In the genomic region with DNA sequence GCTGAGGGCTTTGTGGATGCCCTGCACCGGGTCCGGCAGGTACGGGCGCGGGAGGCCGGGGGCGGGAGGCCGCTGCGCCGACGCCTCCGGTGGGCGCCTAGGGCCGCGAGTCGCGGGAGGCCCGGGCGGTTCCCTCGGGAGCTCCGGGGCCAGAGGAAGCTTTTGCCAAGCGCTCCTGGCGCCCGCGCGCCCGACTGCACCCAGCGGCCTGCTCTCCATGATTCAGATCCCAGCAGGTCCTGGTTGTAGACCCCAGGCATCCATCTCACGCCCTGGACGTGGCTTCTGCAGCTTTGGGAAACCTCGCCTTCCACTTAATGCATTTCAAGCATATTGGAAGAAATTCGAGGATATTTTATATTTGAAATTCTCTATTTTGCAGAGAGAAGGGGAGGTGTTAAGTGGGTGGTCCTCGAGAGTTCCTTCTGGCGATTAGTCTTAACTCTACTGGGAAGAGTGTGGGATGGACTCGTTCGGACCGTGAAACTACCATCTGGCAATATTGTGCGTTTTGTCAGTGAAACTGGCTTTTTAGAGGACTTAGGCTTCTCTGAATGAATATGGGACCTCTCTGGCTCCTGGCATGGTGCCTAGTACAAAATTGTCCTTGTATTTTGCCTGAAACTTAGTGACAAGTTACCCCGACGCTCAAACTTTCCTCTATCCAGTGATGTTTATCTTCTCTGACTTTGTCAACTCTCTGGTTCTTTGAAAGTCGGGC, we compare ENCODE assay signal across 8 mouse cellular contexts. TPM values are rescaled to one million over a fixed set of nuclear protein-coding genes. Genes with fewer than 3 reads are reported as not detected.
DNase-seq lines count a peak whose midpoint lies in the region; ATAC-seq and TF ChIP-seq lines count a peak whose summit lies in the region.

No protein-coding gene starts in this region.

- WGBS in cerebellum, adult 2 months: 3% methylated on average over 30 of the region's 41 CpGs
- 3% methylated on average over 41 of the region's 41 CpGs for WGBS in forebrain, embryonic 14.5 days
- WGBS in limb, embryonic 12.5 days: 2% methylated on average over 41 of the region's 41 CpGs
- 4% methylated on average over 41 of the region's 41 CpGs for WGBS in neural tube, embryonic 12.5 days

- TF ChIP-seq CTCF in cerebellum, adult 2 months (IDR thresholded peaks at IDR 0.05; ENCODE audit: borderline replicate concordance, insufficient read depth, low read depth, low read length): no peak

- H3K4me2 ChIP-seq in forebrain, embryonic 14.5 days (ENCODE audit: low read length): peak overlapping the region; percentile 72
- peak overlapping the region; percentile 86 for H3K4me2 ChIP-seq in limb, embryonic 12.5 days
- H3K4me2 ChIP-seq in neural tube, embryonic 12.5 days (replicated peaks): peak overlapping the region; percentile 85

- H3K4me3 ChIP-seq in cerebellum, adult 2 months (replicated peaks; ENCODE audit: insufficient read depth, low read depth, low read length): peak overlapping the region; percentile 65
- H3K4me3 ChIP-seq in forebrain, embryonic 14.5 days (ENCODE audit: low read depth, low read length): peak overlapping the region; percentile 90
- peak overlapping the region; percentile 100 for H3K4me3 ChIP-seq in limb, embryonic 12.5 days (replicated peaks)
- H3K4me3 ChIP-seq in neural tube, embryonic 12.5 days: peak overlapping the region; percentile 95

- H3K27ac ChIP-seq in cerebellum, adult 2 months (ENCODE audit: insufficient read depth, low read length): 0 out of 2 replicates have a peak overlapping the region, but pooled peaks have one; percentile 9
- H3K27ac ChIP-seq in forebrain, embryonic 14.5 days (ENCODE audit: low read depth, low read length): peak overlapping the region; percentile 76
- peak overlapping the region; percentile 89 for H3K27ac ChIP-seq in limb, embryonic 12.5 days
- H3K27ac ChIP-seq in neural tube, embryonic 12.5 days: peak overlapping the region; percentile 81

- H3K27me3 ChIP-seq in cerebellum, adult 2 months (ENCODE audit: control insufficient read depth, insufficient read depth, low read length): no peaks in the 10 kb centered on the region
- 0 out of 2 replicates have a peak, but pooled peaks cover 3% of the 10 kb centered on the region for H3K27me3 ChIP-seq in forebrain, embryonic 14.5 days (replicated peaks; ENCODE audit: control insufficient read depth, insufficient read depth, low read length)
- H3K27me3 ChIP-seq in limb, embryonic 12.5 days: no peaks in the 10 kb centered on the region
- H3K27me3 ChIP-seq in neural tube, embryonic 12.5 days (replicated peaks): peaks cover 4% of the 10 kb centered on the region; the same call in 1 of the 2 replicates

- H3K9ac ChIP-seq in forebrain, embryonic 14.5 days (ENCODE audit: low read length): peak overlapping the region; percentile 87
- H3K9ac ChIP-seq in limb, embryonic 12.5 days (replicated peaks): peak overlapping the region; percentile 99
- H3K9ac ChIP-seq in neural tube, embryonic 12.5 days: peak overlapping the region; percentile 95

- no peak for ATAC-seq in cerebellum, adult (ENCODE audit: insufficient number of reproducible peaks, low FRiP score, low TSS enrichment)
- ATAC-seq in forebrain, embryonic 14.5 days: no peak
- no peak; the same call in none of the 2 replicates for ATAC-seq in limb, embryonic 12.5 days (ENCODE audit: insufficient number of reproducible peaks, insufficient read depth, low FRiP score, low TSS enrichment, low read depth)
- ATAC-seq in neural tube, embryonic 12.5 days (ENCODE audit: low FRiP score, low read depth): peak; percentile 34; the same call in 1 of the 2 replicates

- H3K4me1 ChIP-seq in cerebellum, adult 2 months (ENCODE audit: control insufficient read depth, insufficient read depth, low read length): no peaks in the 10 kb centered on the region; the same call in 1 of the 2 replicates
- peaks cover 14% of the 10 kb centered on the region for H3K4me1 ChIP-seq in forebrain, embryonic 14.5 days (ENCODE audit: control insufficient read depth, insufficient read depth, low read length)
- H3K4me1 ChIP-seq in limb, embryonic 12.5 days (replicated peaks): peaks cover 19% of the 10 kb centered on the region
- peaks cover 18% of the 10 kb centered on the region for H3K4me1 ChIP-seq in neural tube, embryonic 12.5 days

- no peak for TF ChIP-seq POLR2A in cerebellum, adult 2 months (IDR thresholded peaks at IDR 0.05; ENCODE audit: borderline replicate concordance, insufficient read depth, low read length)

- H3K9me3 ChIP-seq in forebrain, embryonic 14.5 days (replicated peaks; ENCODE audit: control insufficient read depth, low read length): no peaks in the 10 kb centered on the region
- H3K9me3 ChIP-seq in limb, embryonic 12.5 days: no peaks in the 10 kb centered on the region
- no peaks in the 10 kb centered on the region; the same call in 1 of the 2 replicates for H3K9me3 ChIP-seq in neural tube, embryonic 12.5 days

- peaks cover 3% of the 10 kb centered on the region; the same call in 1 of the 2 replicates for H3K36me3 ChIP-seq in forebrain, embryonic 14.5 days (ENCODE audit: control insufficient read depth, insufficient read depth, low read length)
- H3K36me3 ChIP-seq in limb, embryonic 12.5 days: peaks cover 20% of the 10 kb centered on the region; the same call in 1 of the 2 replicates
- peaks cover 7% of the 10 kb centered on the region; the same call in 1 of the 2 replicates for H3K36me3 ChIP-seq in neural tube, embryonic 12.5 days

- DNase-seq in cerebellum, adult 2 months: peak in 1 of 2 experiments; percentile 17
- peak; percentile 49 for DNase-seq in right cerebral cortex, adult 18-20 months
- no peak for DNase-seq in right cerebral cortex, postnatal 4 days
- no peak for DNase-seq in forebrain, embryonic 14.5 days (ENCODE audit: low spot score)
- no peak for DNase-seq in ovary, postnatal 10 days (ENCODE audit: low spot score)

RNA-seq across cellular contexts. Expression of a gene that starts 0.6 kb away (rescaled TPM):
- 36.3 and 43.6 TPM in 2 replicates for polyA plus RNA-seq in cerebellum, adult 2 months (2012; rRNA removed)
- 51.2 and 56.6 TPM in 2 replicates for polyA plus RNA-seq in forebrain, embryonic 14.5 days (2014; fragmentation: Nextera tagmentation; extraction: Ambion mirVana)
- polyA plus RNA-seq in limb, embryonic 12.5 days (2016; fragmentation: Nextera tagmentation; extraction: Ambion mirVana): 102 and 104 TPM in 2 replicates
- 80.3 and 86.6 TPM in 2 replicates for polyA plus RNA-seq in neural tube, embryonic 12.5 days (2016; fragmentation: Nextera tagmentation; extraction: Ambion mirVana)

Comparison
In these comparisons a context has a peak if more than half of its experiments do, and no peak if none do; other contexts are left out.
1. H3K27ac ChIP-seq: peak in every context shown above with its lines; median percentile 89 in limb, embryonic 12.5 days; 81 in neural tube, embryonic 12.5 days; 76 in forebrain, embryonic 14.5 days; 9 in cerebellum, adult 2 months.